Mouse (Mus musculus): ENCODE data around the gene Pcgf1. TPM values are rescaled to one million over a fixed set of nuclear protein-coding genes. Genes with fewer than 3 reads are reported as not detected.

The Pcgf1 gene
- polyA plus RNA-seq, 2 experiments = 15.0 to 21.0 TPM

DNA sequence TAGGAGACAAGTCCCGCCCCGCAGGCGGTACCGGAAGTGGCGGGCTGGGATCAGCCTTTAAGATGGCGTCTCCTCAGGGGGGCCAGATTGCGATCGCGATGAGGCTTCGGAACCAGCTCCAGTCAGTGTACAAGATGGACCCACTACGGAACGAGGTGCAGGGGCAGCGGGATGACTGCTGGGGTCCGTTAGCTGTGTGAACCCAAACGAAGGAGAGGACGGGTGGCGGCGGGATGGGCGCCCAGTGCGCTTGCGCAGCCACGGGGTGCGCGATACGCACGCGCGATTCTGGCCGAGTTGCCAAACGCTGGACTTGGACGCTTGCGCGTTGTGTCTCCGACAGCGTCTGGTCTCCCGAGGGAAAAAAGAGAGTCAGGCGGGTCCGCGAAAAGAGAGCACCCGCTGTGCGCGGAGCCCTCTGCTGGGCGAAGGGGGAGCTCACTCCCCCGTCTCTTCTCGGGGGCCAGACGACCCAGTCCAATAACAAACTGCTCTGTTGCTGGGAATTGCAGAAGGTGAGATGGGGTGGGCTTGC is 722 bp downstream of the Pcgf1 start:
- WGBS (ENCODE audit: insufficient replicate concordance) = under 1% methylated on average over 46 of the region's 46 CpGs
- Histone ChIP-seq H3K4me3 (ENCODE audit: insufficient read depth in 1 of 2, low read depth in 2 of 2, low read length in 2 of 2) (peak overlapping the region; percentile 92 to 96), H3K27me3 (ENCODE audit: control insufficient read depth, insufficient read depth, low read length) (peaks cover 32% of the 10 kb centered on the region)

GRCm38 (mm10) chr6:83080210-83080609 is 2.5 kb downstream of the Pcgf1 start:
- peaks cover 33% of the 10 kb centered on the region for H3K27me3 ChIP-seq (ENCODE audit: control insufficient read depth, insufficient read depth, low read length)
- TF ChIP-seq CTCF (IDR thresholded peaks at IDR 0.05; ENCODE audit: low read depth) = no peak
- TF ChIP-seq EP300 (IDR thresholded peaks at IDR 0.05; ENCODE audit: low read depth) = no peak
- peak overlapping the region; percentile 8; the same call in 1 of the 2 replicates for H3K4me2 ChIP-seq (ENCODE audit: low read depth)
- peaks cover 6% of the 10 kb centered on the region for H3K36me3 ChIP-seq (replicated peaks; ENCODE audit: control insufficient read depth, insufficient read depth, low read depth)
- WGBS (ENCODE audit: insufficient replicate concordance) = 81% methylated on average over 5 of the region's 5 CpGs
- DNase-seq (ENCODE audit: low read depth in 3 of 3, low spot score in 3 of 3) (no peak), ATAC-seq (ENCODE audit: insufficient read depth) (no peak)
- no peaks in the 10 kb centered on the region for H3K9me3 ChIP-seq (ENCODE audit: control insufficient read depth, low read length)
- peaks cover 8% of the 10 kb centered on the region in 2 experiments for H3K4me1 ChIP-seq (replicated peaks; ENCODE audit: control insufficient read depth in 2 of 2, insufficient read depth in 2 of 2, low read length in 1 of 2)
- no peak overlapping the region for H3K4me3 ChIP-seq (ENCODE audit: insufficient read depth in 1 of 2, low read depth in 2 of 2, low read length in 2 of 2)
- H3K9ac ChIP-seq (replicated peaks) = no peak overlapping the region; the same call in 1 of the 2 replicates
- H3K27ac ChIP-seq = no peak overlapping the region

More for the DNA sequence above, 722 bp downstream of the Pcgf1 start:
- ATAC-seq (ENCODE audit: insufficient read depth) (peak; percentile 91), DNase-seq (ENCODE audit: low read depth in 3 of 3, low spot score in 3 of 3) (peak; percentile 95)
- Histone ChIP-seq H3K4me2 (ENCODE audit: low read depth) (peak overlapping the region; percentile 84), H3K9ac (replicated peaks) (peak overlapping the region; percentile 92), H3K4me1 (replicated peaks; ENCODE audit: control insufficient read depth in 2 of 2, insufficient read depth in 2 of 2, low read length in 1 of 2) (peaks cover 8% of the 10 kb centered on the region in 2 experiments), H3K9me3 (ENCODE audit: control insufficient read depth, low read length) (no peaks in the 10 kb centered on the region), H3K36me3 (replicated peaks; ENCODE audit: control insufficient read depth, insufficient read depth, low read depth) (peaks cover 6% of the 10 kb centered on the region), H3K27ac (peak overlapping the region; percentile 84)
- TF ChIP-seq CTCF (IDR thresholded peaks at IDR 0.05; ENCODE audit: low read depth) (peak; percentile 72), EP300 (IDR thresholded peaks at IDR 0.05; ENCODE audit: low read depth) (no peak)

GRCm38 (mm10) chr6:83083497-83083896 is 5.8 kb downstream of the Pcgf1 start:
- no peak for DNase-seq (ENCODE audit: low read depth in 3 of 3, low spot score in 3 of 3)
- Histone ChIP-seq H3K27ac (no peak overlapping the region), H3K27me3 (ENCODE audit: control insufficient read depth, insufficient read depth, low read length) (peaks cover 51% of the 10 kb centered on the region), H3K4me3 (ENCODE audit: insufficient read depth in 1 of 2, low read depth in 2 of 2, low read length in 2 of 2) (no peak overlapping the region), H3K4me1 (replicated peaks; ENCODE audit: control insufficient read depth in 2 of 2, insufficient read depth in 2 of 2, low read length in 1 of 2) (peaks cover 8% of the 10 kb centered on the region in 2 experiments), H3K9ac (replicated peaks) (no peak overlapping the region), H3K9me3 (ENCODE audit: control insufficient read depth, low read length) (no peaks in the 10 kb centered on the region), H3K4me2 (ENCODE audit: low read depth) (no peak overlapping the region), H3K36me3 (replicated peaks; ENCODE audit: control insufficient read depth, insufficient read depth, low read depth) (peaks cover 6% of the 10 kb centered on the region)
- WGBS (ENCODE audit: insufficient replicate concordance) = 39% methylated on average over 5 of the region's 5 CpGs
- no peak for ATAC-seq (ENCODE audit: insufficient read depth)
- no peak for TF ChIP-seq EP300 (IDR thresholded peaks at IDR 0.05; ENCODE audit: low read depth)
- TF ChIP-seq CTCF (IDR thresholded peaks at IDR 0.05; ENCODE audit: low read depth) = no peak

DNA sequence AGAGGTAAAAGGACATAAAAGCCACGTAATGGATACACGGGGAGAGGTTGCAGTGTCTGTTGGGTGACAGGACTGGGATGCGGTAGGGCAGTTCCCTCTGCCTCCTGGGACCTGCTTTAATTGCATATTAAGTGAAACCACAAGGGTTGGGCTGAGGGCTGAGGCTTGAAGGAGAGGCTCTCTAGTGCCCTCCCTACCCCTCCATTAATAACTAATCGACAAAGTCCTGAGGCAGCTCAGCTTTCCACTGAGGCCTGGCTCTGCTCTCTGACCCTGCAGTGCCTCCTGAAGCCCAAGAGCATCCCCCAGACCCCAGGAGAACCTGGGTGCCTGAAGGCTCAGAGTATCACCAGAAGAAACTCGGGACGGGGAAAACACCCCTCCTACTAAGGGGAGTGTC is 6.8 kb downstream of the Pcgf1 start:
- Histone ChIP-seq H3K36me3 (replicated peaks; ENCODE audit: control insufficient read depth, insufficient read depth, low read depth) (peaks cover 6% of the 10 kb centered on the region), H3K4me1 (replicated peaks; ENCODE audit: control insufficient read depth in 2 of 2, insufficient read depth in 2 of 2, low read length in 1 of 2) (peaks cover 0 to 3% of the 10 kb centered on the region in 2 experiments), H3K27ac (no peak overlapping the region), H3K9me3 (ENCODE audit: control insufficient read depth, low read length) (no peaks in the 10 kb centered on the region), H3K27me3 (ENCODE audit: control insufficient read depth, insufficient read depth, low read length) (peaks cover 58% of the 10 kb centered on the region), H3K9ac (replicated peaks) (no peak overlapping the region; the same call in 1 of the 2 replicates), H3K4me2 (ENCODE audit: low read depth) (no peak overlapping the region), H3K4me3 (ENCODE audit: insufficient read depth in 1 of 2, low read depth in 2 of 2, low read length in 2 of 2) (no peak overlapping the region)
- 15% methylated on average over 6 of the region's 6 CpGs for whole genome bisulfite sequencing (ENCODE audit: insufficient replicate concordance)
- TF ChIP-seq EP300 (IDR thresholded peaks at IDR 0.05; ENCODE audit: low read depth) (no peak), CTCF (IDR thresholded peaks at IDR 0.05; ENCODE audit: low read depth) (no peak)
- DNase-seq (ENCODE audit: low read depth in 3 of 3, low spot score in 3 of 3) = no peak
- no peak for ATAC-seq (ENCODE audit: insufficient read depth)

DNA sequence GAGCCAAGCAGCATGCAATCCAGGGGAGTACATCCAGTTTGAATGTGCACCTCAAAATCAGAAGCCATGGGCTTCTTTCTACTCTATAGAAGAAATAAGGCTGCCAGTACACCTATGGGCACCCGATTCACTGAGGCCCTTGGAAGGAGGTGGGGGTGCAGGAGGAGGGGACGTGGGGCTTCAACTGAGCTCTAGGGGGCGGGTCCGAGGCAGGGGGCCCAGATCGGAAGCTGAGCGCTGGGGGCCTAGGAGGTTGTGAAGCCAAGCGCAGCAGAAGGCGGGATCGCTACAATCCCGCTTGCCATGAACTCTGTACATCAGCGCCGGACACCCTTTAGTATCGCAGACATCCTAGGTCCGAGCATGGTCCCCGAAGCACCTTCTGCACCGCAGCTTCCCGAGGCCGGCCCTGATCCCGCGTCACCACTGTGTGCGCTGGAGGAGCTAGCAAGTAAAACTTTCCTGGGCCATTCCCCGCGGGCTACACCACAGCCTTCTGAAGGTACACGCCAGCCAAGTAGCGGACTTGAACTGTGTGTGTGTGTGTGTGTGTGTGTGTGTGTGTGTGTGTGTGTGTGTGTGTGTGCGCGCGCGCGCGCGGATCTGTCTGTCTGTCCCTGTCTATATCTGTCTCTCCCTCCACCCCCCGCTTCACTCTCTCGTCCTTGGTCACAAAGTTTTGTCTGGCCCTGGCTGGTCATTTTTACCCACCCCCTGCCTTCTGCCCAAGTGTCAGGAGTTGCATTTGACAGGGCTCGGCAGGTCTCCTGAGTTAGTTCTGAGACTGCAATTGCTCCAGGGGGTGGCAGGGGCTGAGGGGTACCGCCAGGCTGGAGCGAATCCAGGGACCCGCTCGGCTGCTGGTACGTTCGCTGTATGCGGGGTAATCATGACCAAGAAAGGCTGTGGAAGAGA is 8.7 kb downstream of the Pcgf1 start, which contains the start of gene Lbx2:
TSS of gene Lbx2 (plus strand) at position 247 of the 915 bp plus-strand sequence.
- Histone ChIP-seq H3K4me3 (ENCODE audit: insufficient read depth in 1 of 2, low read depth in 2 of 2, low read length in 2 of 2) (peak within 1 kb of the TSS in 1 of 2 experiments; percentile 2; a peak in 1 of 4 replicates), H3K27ac (no peak within 1 kb of the TSS), H3K4me1 (replicated peaks; ENCODE audit: control insufficient read depth in 2 of 2, insufficient read depth in 2 of 2, low read length in 1 of 2) (no peaks in the 10 kb centered on the region; a peak in 1 of 4 replicates), H3K9ac (replicated peaks) (no peak within 1 kb of the TSS), H3K27me3 (ENCODE audit: control insufficient read depth, insufficient read depth, low read length) (peaks cover 63% of the 10 kb centered on the region), H3K36me3 (replicated peaks; ENCODE audit: control insufficient read depth, insufficient read depth, low read depth) (no peaks in the 10 kb centered on the region), H3K4me2 (ENCODE audit: low read depth) (peak within 1 kb of the TSS; percentile 38), H3K9me3 (ENCODE audit: control insufficient read depth, low read length) (no peaks in the 10 kb centered on the region)
- TF ChIP-seq EP300 (IDR thresholded peaks at IDR 0.05; ENCODE audit: low read depth) = no peak
- TF ChIP-seq CTCF (IDR thresholded peaks at IDR 0.05; ENCODE audit: low read depth) = no peak
- DNase-seq (ENCODE audit: low read depth in 3 of 3, low spot score in 3 of 3) (no peak), ATAC-seq (ENCODE audit: insufficient read depth) (no peak)
- WGBS (ENCODE audit: insufficient replicate concordance) = 2% methylated on average over 42 of the region's 42 CpGs

Data from liver, embryonic 14.5 days (tissue).